Mouse (Mus musculus) liver, adult 2 months (tissue): ENCODE results near the gene Zmynd8.

Source experiments
- CTCF ChIP-seq: fragments of 200-500 bp; IDR thresholded peaks from 2 replicates; pipeline ENCODE4 v1.5.1; 2011; ENCODE audit warnings: low read depth, low read length, control low read depth
- POLR2A ChIP-seq: fragments of 200-500 bp; IDR thresholded peaks from 2 replicates; pipeline ENCODE4 v1.6.1; 2011; ENCODE audit warnings: low read length, control low read depth; ENCODE audit not compliant: insufficient read depth; ENCODE audit errors: extremely low read depth

GRCm38 (mm10) chr2:165880501-165881182 is 18.2 kb downstream of the Zmynd8 start:
- TF ChIP-seq POLR2A (no peak), CTCF (no peak)
